Mouse (Mus musculus): Measurements from ENCODE around the gene Stt3b. TPM values are rescaled to one million over a fixed set of nuclear protein-coding genes. Genes with fewer than 3 reads are reported as not detected.

The Stt3b gene
- polyA plus RNA-seq, 1 experiment: 41.2 TPM

DNA sequence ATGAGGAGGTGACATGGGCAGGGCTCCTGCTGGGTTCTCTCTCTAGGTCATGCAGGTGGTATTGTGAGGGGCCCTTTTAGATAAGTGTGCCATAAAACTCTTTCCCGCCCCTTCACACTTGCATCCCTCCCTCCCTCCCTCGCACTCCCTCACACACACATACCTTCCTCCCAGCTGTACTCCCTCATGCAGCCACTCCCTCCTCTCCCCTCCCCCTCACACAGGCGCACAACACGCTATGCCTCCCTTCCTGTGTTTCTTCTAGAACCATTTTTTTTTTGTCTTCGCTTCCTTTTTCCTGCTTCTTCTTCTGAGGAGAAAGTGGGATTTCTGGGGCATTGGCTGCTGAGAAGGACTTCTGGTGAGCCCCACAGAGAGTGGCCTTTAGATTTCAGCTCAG, 45.8 kb upstream of the Stt3b start:
- no peak for TF ChIP-seq POLR2AphosphoS2 (IDR thresholded peaks at IDR 0.05; ENCODE audit: insufficient read length, low read depth)
- no peak for TF ChIP-seq MYOG (IDR thresholded peaks at IDR 0.05; ENCODE audit: control insufficient read depth in 1 of 3, insufficient read depth in 1 of 3, insufficient read length in 2 of 3, low read depth in 2 of 3)
- no peak for TF ChIP-seq REST (IDR thresholded peaks at IDR 0.05; ENCODE audit: insufficient read depth, insufficient read length)
- Histone ChIP-seq H3K36me3 (ENCODE audit: control insufficient read depth, insufficient read depth) (no peaks in the 10 kb centered on the region), H3ac (ENCODE audit: control insufficient read depth, insufficient read length) (no peak overlapping the region), H3K4me2 (ENCODE audit: low read depth) (no peak overlapping the region), H3K79me2 (ENCODE audit: control insufficient read depth, insufficient read depth) (no peaks in the 10 kb centered on the region), H3K4me3 (no peak overlapping the region), H3K27me3 (ENCODE audit: control insufficient read depth, insufficient read depth, insufficient read length) (peaks cover 7% of the 10 kb centered on the region)

- peaks cover 7% of the 10 kb centered on the region for H3K27me3 ChIP-seq (ENCODE audit: control insufficient read depth, insufficient read depth, insufficient read length)
- no peak overlapping the region for H3K4me2 ChIP-seq (ENCODE audit: low read depth)
- H3ac ChIP-seq (ENCODE audit: control insufficient read depth, insufficient read length): no peak overlapping the region
- TF ChIP-seq REST (IDR thresholded peaks at IDR 0.05; ENCODE audit: insufficient read depth, insufficient read length): no peak
- TF ChIP-seq TCF12 (IDR thresholded peaks at IDR 0.05; ENCODE audit: insufficient read depth, poor library complexity, severe bottlenecking): no peak
- TF ChIP-seq TCF3 (IDR thresholded peaks at IDR 0.05; ENCODE audit: insufficient read length, low read depth): no peak
- TF ChIP-seq MYOD1 (IDR thresholded peaks at IDR 0.05; ENCODE audit: control insufficient read depth in 1 of 3, insufficient read length in 2 of 3, low read depth in 2 of 3): no peak
- TF ChIP-seq E2F4 (IDR thresholded peaks at IDR 0.05; ENCODE audit: insufficient read depth): no peak
- no peak for TF ChIP-seq MYOG (IDR thresholded peaks at IDR 0.05; ENCODE audit: control insufficient read depth in 1 of 3, insufficient read depth in 1 of 3, insufficient read length in 2 of 3, low read depth in 2 of 3)
- no peak for TF ChIP-seq MAX (IDR thresholded peaks at IDR 0.05; ENCODE audit: low read depth)
- no peak for TF ChIP-seq POLR2AphosphoS2 (IDR thresholded peaks at IDR 0.05; ENCODE audit: insufficient read length, low read depth)
- no peak for TF ChIP-seq USF1 (IDR thresholded peaks at IDR 0.05; ENCODE audit: low read depth)
- TF ChIP-seq POLR2A (IDR thresholded peaks at IDR 0.05; ENCODE audit: insufficient read length, low read depth): no peak
- TF ChIP-seq CEBPB (IDR thresholded peaks at IDR 0.05; ENCODE audit: insufficient read depth, poor library complexity, severe bottlenecking): no peak
- no peak for TF ChIP-seq SRF (IDR thresholded peaks at IDR 0.05; ENCODE audit: control insufficient read depth, insufficient read length, low read depth)
- H3K4me3 ChIP-seq: no peak overlapping the region
- no peaks in the 10 kb centered on the region for H3K36me3 ChIP-seq (ENCODE audit: control insufficient read depth, insufficient read depth)
- H3K79me2 ChIP-seq (ENCODE audit: control insufficient read depth, insufficient read depth): no peaks in the 10 kb centered on the region
Measured at GRCm38 (mm10) chr9:115349741-115350512, 39.7 kb upstream of the Stt3b start.

- no peaks in the 10 kb centered on the region for H3K36me3 ChIP-seq (ENCODE audit: control insufficient read depth, insufficient read depth)
- H3K4me3 ChIP-seq: no peak overlapping the region
- no peaks in the 10 kb centered on the region for H3K79me2 ChIP-seq (ENCODE audit: control insufficient read depth, insufficient read depth)
- no peak overlapping the region for H3K4me2 ChIP-seq (ENCODE audit: low read depth)
- H3ac ChIP-seq (ENCODE audit: control insufficient read depth, insufficient read length): no peak overlapping the region
- no peak for TF ChIP-seq TCF12 (IDR thresholded peaks at IDR 0.05; ENCODE audit: insufficient read depth, poor library complexity, severe bottlenecking)
- TF ChIP-seq POLR2A (IDR thresholded peaks at IDR 0.05; ENCODE audit: insufficient read length, low read depth): no peak
- no peak for TF ChIP-seq USF1 (IDR thresholded peaks at IDR 0.05; ENCODE audit: low read depth)
- TF ChIP-seq CEBPB (IDR thresholded peaks at IDR 0.05; ENCODE audit: insufficient read depth, poor library complexity, severe bottlenecking): no peak
- peaks cover 7% of the 10 kb centered on the region for H3K27me3 ChIP-seq (ENCODE audit: control insufficient read depth, insufficient read depth, insufficient read length)
Measured at GRCm38 (mm10) chr9:115349106-115349505, 38.9 kb upstream of the Stt3b start.

DNA sequence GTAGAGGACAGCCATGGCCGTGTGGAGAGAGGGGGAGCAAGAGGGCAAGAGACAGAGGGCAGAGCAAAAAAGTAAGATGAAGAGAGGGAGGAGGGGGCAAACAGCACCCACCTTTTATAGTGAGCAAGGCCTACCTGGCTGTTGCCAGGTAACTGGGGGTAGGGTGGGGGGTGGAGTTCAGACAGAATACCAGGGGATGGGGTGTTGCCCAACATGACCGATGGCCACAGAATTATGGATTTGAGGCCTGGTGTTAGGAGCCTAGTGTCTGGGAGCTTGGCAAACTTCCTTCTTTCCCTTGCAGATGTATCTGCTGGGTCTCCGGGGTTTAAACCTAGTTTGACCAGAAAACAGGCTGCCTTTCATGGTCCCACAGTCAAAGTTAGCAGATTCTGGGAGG, 34.7 kb upstream of the Stt3b start:
- H3K4me3 ChIP-seq: no peak overlapping the region
- no peak overlapping the region for H3K4me2 ChIP-seq (ENCODE audit: low read depth)
- H3K36me3 ChIP-seq (ENCODE audit: control insufficient read depth, insufficient read depth): no peaks in the 10 kb centered on the region
- H3K79me2 ChIP-seq (ENCODE audit: control insufficient read depth, insufficient read depth): no peaks in the 10 kb centered on the region
- peaks cover 29% of the 10 kb centered on the region for H3K27me3 ChIP-seq (ENCODE audit: control insufficient read depth, insufficient read depth, insufficient read length)
- no peak overlapping the region for H3ac ChIP-seq (ENCODE audit: control insufficient read depth, insufficient read length)
- no peak for TF ChIP-seq TCF3 (IDR thresholded peaks at IDR 0.05; ENCODE audit: insufficient read length, low read depth)
- no peak for TF ChIP-seq SRF (IDR thresholded peaks at IDR 0.05; ENCODE audit: control insufficient read depth, insufficient read length, low read depth)
- no peak for TF ChIP-seq POLR2A (IDR thresholded peaks at IDR 0.05; ENCODE audit: insufficient read length, low read depth)
- no peak for TF ChIP-seq POLR2AphosphoS2 (IDR thresholded peaks at IDR 0.05; ENCODE audit: insufficient read length, low read depth)
- TF ChIP-seq E2F4 (IDR thresholded peaks at IDR 0.05; ENCODE audit: insufficient read depth): no peak
- TF ChIP-seq TCF12 (IDR thresholded peaks at IDR 0.05; ENCODE audit: insufficient read depth, poor library complexity, severe bottlenecking): no peak
- no peak for TF ChIP-seq MAX (IDR thresholded peaks at IDR 0.05; ENCODE audit: low read depth)

- peaks cover 36% of the 10 kb centered on the region for H3K27me3 ChIP-seq (ENCODE audit: control insufficient read depth, insufficient read depth, insufficient read length)
- H3K79me2 ChIP-seq (ENCODE audit: control insufficient read depth, insufficient read depth): no peaks in the 10 kb centered on the region
- H3K36me3 ChIP-seq (ENCODE audit: control insufficient read depth, insufficient read depth): no peaks in the 10 kb centered on the region
- no peak for TF ChIP-seq USF1 (IDR thresholded peaks at IDR 0.05; ENCODE audit: low read depth)
- no peak overlapping the region for H3K4me2 ChIP-seq (ENCODE audit: low read depth)
- no peak overlapping the region for H3ac ChIP-seq (ENCODE audit: control insufficient read depth, insufficient read length)
- H3K4me3 ChIP-seq: no peak overlapping the region
Measured at GRCm38 (mm10) chr9:115341576-115341975, 31.4 kb upstream of the Stt3b start.

Measured in myocyte (in vitro differentiated cells).